Mouse (Mus musculus) liver, postnatal 0 days (tissue): Measurements from ENCODE around the gene Gm49027. TPM values are rescaled to one million over a fixed set of nuclear protein-coding genes. Genes with fewer than 3 reads are reported as not detected.

Source experiments
- ATAC-seq: fragments of 200-750 bp; cut with Nextera tagmentation; 2 replicates; pipeline ENCODE4 v1.8.0; 2017; ENCODE audit warnings: mild to moderate bottlenecking, moderate library complexity
- DNase-seq: peaks from one replicate; pipeline ENCODE4 v3.0.0-alpha.2; 2016
- H3K27ac ChIP-seq: fragments of 300-500 bp; sonication (generic); 2 replicates; pipeline ENCODE4 v1.5.1; 2014; ENCODE audit warnings: antibody characterized with exemption, moderate library complexity, mild to moderate bottlenecking, low read depth
- H3K27me3 ChIP-seq: fragments of 300-500 bp; sonication (generic); 2 replicates; pipeline ENCODE4 v1.6.1; 2014; ENCODE audit warnings: low read length, control low read depth, mixed read lengths; ENCODE audit not compliant: insufficient read depth
- H3K36me3 ChIP-seq: fragments of 300-500 bp; sonication (generic); replicated peaks from 2 replicates; pipeline ENCODE4 v1.6.1; 2014; ENCODE audit warnings: mild to moderate bottlenecking, control low read depth, low read length, moderate library complexity, mixed read lengths; ENCODE audit not compliant: insufficient read depth
- H3K4me1 ChIP-seq: fragments of 300-500 bp; sonication (generic); 2 replicates; pipeline ENCODE4 v1.6.1; 2014; ENCODE audit warnings: antibody characterized with exemption, mild to moderate bottlenecking, control low read depth; ENCODE audit not compliant: insufficient read depth
- H3K4me2 ChIP-seq: fragments of 300-500 bp; sonication (generic); 2 replicates; pipeline ENCODE4 v1.6.1; 2014; ENCODE audit warnings: low read depth, mild to moderate bottlenecking, low read length, moderate library complexity, mixed read lengths
- H3K4me3 ChIP-seq: fragments of 300-500 bp; sonication (generic); 2 replicates; pipeline ENCODE4 v1.5.1; 2014; ENCODE audit warnings: low read depth, low read length
- H3K9ac ChIP-seq: fragments of 300-500 bp; sonication (generic); replicated peaks from 2 replicates; pipeline ENCODE4 v1.6.1; 2014; ENCODE audit warnings: mild to moderate bottlenecking, moderate library complexity
- H3K9me3 ChIP-seq: fragments of 300-500 bp; sonication (generic); 2 replicates; pipeline ENCODE4 v1.6.1; 2016; ENCODE audit warnings: mild to moderate bottlenecking, control low read depth, low read length, mixed read lengths
- CTCF ChIP-seq: sonication (generic); IDR thresholded peaks from 2 replicates; pipeline ENCODE4 v1.5.1; 2016; ENCODE audit warnings: antibody characterized with exemption, low read depth
- EP300 ChIP-seq: IDR thresholded peaks from 2 replicates; pipeline ENCODE4 v1.6.1; 2016; ENCODE audit warnings: antibody characterized with exemption, low read depth, mild to moderate bottlenecking
- WGBS: fragments of 180-500 bp; shearing (Covaris S2); extraction: QIAGEN DNeasy Blood & Tissue Kit; methylation state at CpG from one replicate; pipeline ENCODE4 v1.1.7; 2014; ENCODE audit not compliant: insufficient replicate concordance; 5-methylcytosine and 5-hydroxymethylcytosine counted together
- polyA plus RNA-seq: library from polyadenylated mRNA; unstranded; fragments of >200 nt; fragmentation: Nextera tagmentation; extraction: Ambion mirVana; gene quantifications from 2 replicates; pipeline ENCODE4 v1.2.1, GENCODE M21; 2015

Gene Gm49027
- not detected in 2 replicates for polyA plus RNA-seq

- peaks cover 20% of the 10 kb centered on the region for H3K36me3 ChIP-seq
- no peak for DNase-seq
- H3K4me1 ChIP-seq: peaks cover 14% of the 10 kb centered on the region
- H3K27ac ChIP-seq: no peak within 1 kb of the TSS
- no peaks in the 10 kb centered on the region for H3K9me3 ChIP-seq
- peak within 1 kb of the TSS; percentile 97 for H3K4me2 ChIP-seq
- peak within 1 kb of the TSS; percentile 42; the same call in 1 of the 2 replicates for H3K9ac ChIP-seq
- H3K27me3 ChIP-seq: no peaks in the 10 kb centered on the region
- no peak for ATAC-seq
- TF ChIP-seq CTCF: no peak
- no peak for TF ChIP-seq EP300
- peak within 1 kb of the TSS; percentile 83 for H3K4me3 ChIP-seq
- WGBS: 81% methylated on average over 7 of the region's 7 CpGs
Observed at GRCm38 (mm10) chr5:123525281-123525680, at the start of gene Gm49027. Gene Gm49027 (minus strand): TSS chr5:123525488.

- no peak overlapping the region for H3K27ac ChIP-seq
- H3K4me1 ChIP-seq: peaks cover 16% of the 10 kb centered on the region
- peak overlapping the region; percentile 98 for H3K4me3 ChIP-seq
- DNase-seq (no peak), ATAC-seq (peak; percentile 16)
- peak overlapping the region; percentile 52 for H3K4me2 ChIP-seq
- no peaks in the 10 kb centered on the region for H3K9me3 ChIP-seq
- H3K9ac ChIP-seq: no peak overlapping the region
- 51% methylated on average over 8 of the region's 8 CpGs for WGBS
- H3K36me3 ChIP-seq: peaks cover 22% of the 10 kb centered on the region
- TF ChIP-seq EP300 (no peak), CTCF (no peak)
- H3K27me3 ChIP-seq: no peaks in the 10 kb centered on the region
Observed at GRCm38 (mm10) chr5:123573362-123573761, 48.1 kb upstream of the Gm49027 start.

- under 1% methylated on average over 42 of the region's 54 CpGs for WGBS
Observed at GRCm38 (mm10) chr5:123572357-123573186, 47.3 kb upstream of the Gm49027 start, which contains the start of gene Vps33a. Gene Vps33a (minus strand): TSS chr5:123573038.

GRCm38 (mm10) chr5:123561128-123561527 lies 35.8 kb upstream of the Gm49027 start:
- TF ChIP-seq EP300 (no peak), CTCF (no peak)
- DNase-seq (no peak), ATAC-seq (no peak)
- Histone ChIP-seq H3K9me3 (no peaks in the 10 kb centered on the region), H3K27ac (no peak overlapping the region), H3K36me3 (peaks cover 58% of the 10 kb centered on the region), H3K4me1 (0 out of 2 replicates have a peak, but pooled peaks cover 4% of the 10 kb centered on the region), H3K4me3 (no peak overlapping the region), H3K9ac (no peak overlapping the region), H3K4me2 (no peak overlapping the region), H3K27me3 (no peaks in the 10 kb centered on the region)
- WGBS: 89% methylated on average over 11 of the region's 11 CpGs

More at GRCm38 (mm10) chr5:123572357-123573186, 47.3 kb upstream of the Gm49027 start, which contains the start of gene Vps33a:
- no peaks in the 10 kb centered on the region for H3K9me3 ChIP-seq
- H3K4me3 ChIP-seq: peak within 1 kb of the TSS; percentile 98
- DNase-seq (peak; percentile 99), ATAC-seq (peak; percentile 94)
- peak within 1 kb of the TSS; percentile 87 for H3K27ac ChIP-seq
- H3K4me2 ChIP-seq: peak within 1 kb of the TSS; percentile 93
- H3K36me3 ChIP-seq: peaks cover 18% of the 10 kb centered on the region
- H3K9ac ChIP-seq: peak within 1 kb of the TSS; percentile 96
- H3K27me3 ChIP-seq: no peaks in the 10 kb centered on the region
- peaks cover 16% of the 10 kb centered on the region for H3K4me1 ChIP-seq
- TF ChIP-seq EP300: no peak
- 0 out of 2 replicates have a peak, but pooled peaks have one; percentile 4 for TF ChIP-seq CTCF

- peaks cover 47% of the 10 kb centered on the region for H3K36me3 ChIP-seq
- no peak for ATAC-seq
- DNase-seq: no peak
- no peaks in the 10 kb centered on the region for H3K27me3 ChIP-seq
- no peaks in the 10 kb centered on the region for H3K9me3 ChIP-seq
- H3K9ac ChIP-seq: no peak overlapping the region
- H3K4me1 ChIP-seq: 0 out of 2 replicates have a peak, but pooled peaks cover 4% of the 10 kb centered on the region
- H3K4me2 ChIP-seq: no peak overlapping the region
- H3K27ac ChIP-seq: no peak overlapping the region
- TF ChIP-seq CTCF: no peak
- no peak for TF ChIP-seq EP300
- WGBS: 89% methylated on average over 8 of the region's 8 CpGs
- H3K4me3 ChIP-seq: no peak overlapping the region
Observed at GRCm38 (mm10) chr5:123559588-123559987, 34.3 kb upstream of the Gm49027 start.

GRCm38 (mm10) chr5:123556451-123556850 lies 31.2 kb upstream of the Gm49027 start:
- no peaks in the 10 kb centered on the region for H3K27me3 ChIP-seq
- DNase-seq (peak; percentile 30), ATAC-seq (no peak)
- no peaks in the 10 kb centered on the region for H3K4me1 ChIP-seq
- TF ChIP-seq EP300 (no peak), CTCF (no peak)
- peaks cover 31% of the 10 kb centered on the region for H3K36me3 ChIP-seq
- no peak overlapping the region for H3K4me3 ChIP-seq
- WGBS: 74% methylated on average over 2 of the region's 2 CpGs
- no peak overlapping the region for H3K4me2 ChIP-seq
- H3K9me3 ChIP-seq: no peaks in the 10 kb centered on the region
- no peak overlapping the region for H3K27ac ChIP-seq
- H3K9ac ChIP-seq: no peak overlapping the region
